Mouse (Mus musculus): ENCODE results near the gene Foxp2. TPM values are rescaled to one million over a fixed set of nuclear protein-coding genes. Genes with fewer than 3 reads are reported as not detected.

Foxp2 gene
- total RNA-seq, 1 experiment from 2014 or later: not detected

- ATAC-seq (replicated peaks; ENCODE audit: low read depth, poor library complexity, severe bottlenecking): no peak
Measured at GRCm38 (mm10) chr6:15029446-15030125, 128.4 kb downstream of the Foxp2 start.

GRCm38 (mm10) chr6:15063246-15063645, 162.1 kb downstream of the Foxp2 start:
- ATAC-seq (replicated peaks; ENCODE audit: low read depth, poor library complexity, severe bottlenecking): no peak

GRCm38 (mm10) chr6:15101548-15101947, 200.4 kb downstream of the Foxp2 start:
- no peak for ATAC-seq (replicated peaks; ENCODE audit: low read depth, poor library complexity, severe bottlenecking)

- ATAC-seq (replicated peaks; ENCODE audit: low read depth, poor library complexity, severe bottlenecking): no peak
Measured at GRCm38 (mm10) chr6:15120916-15121315, 219.8 kb downstream of the Foxp2 start.

- no peak for ATAC-seq (replicated peaks; ENCODE audit: low read depth, poor library complexity, severe bottlenecking)
Measured at GRCm38 (mm10) chr6:15121339-15121738, 220.2 kb downstream of the Foxp2 start.

- ATAC-seq (replicated peaks; ENCODE audit: low read depth, poor library complexity, severe bottlenecking): no peak
Measured at GRCm38 (mm10) chr6:15130142-15130541, 229.0 kb downstream of the Foxp2 start.

GRCm38 (mm10) chr6:15142094-15142493, 240.9 kb downstream of the Foxp2 start:
- no peak for ATAC-seq (replicated peaks; ENCODE audit: low read depth, poor library complexity, severe bottlenecking)

GRCm38 (mm10) chr6:15151619-15152018, 250.5 kb downstream of the Foxp2 start:
- no peak for ATAC-seq (replicated peaks; ENCODE audit: low read depth, poor library complexity, severe bottlenecking)

GRCm38 (mm10) chr6:15163508-15164053, 262.4 kb downstream of the Foxp2 start:
- peak; percentile 89 for ATAC-seq (replicated peaks; ENCODE audit: low read depth, poor library complexity, severe bottlenecking)

GRCm38 (mm10) chr6:15176754-15177153, 275.6 kb downstream of the Foxp2 start:
- ATAC-seq (replicated peaks; ENCODE audit: low read depth, poor library complexity, severe bottlenecking): 0 out of 2 replicates have a peak, but pooled peaks have one; percentile 36

GRCm38 (mm10) chr6:15192877-15193276, 291.7 kb downstream of the Foxp2 start:
- ATAC-seq (replicated peaks; ENCODE audit: low read depth, poor library complexity, severe bottlenecking): no peak

- ATAC-seq (replicated peaks; ENCODE audit: low read depth, poor library complexity, severe bottlenecking): no peak
Measured at GRCm38 (mm10) chr6:15242176-15242942, 341.2 kb downstream of the Foxp2 start.

- no peak for ATAC-seq (replicated peaks; ENCODE audit: low read depth, poor library complexity, severe bottlenecking)
Measured at GRCm38 (mm10) chr6:15257393-15257792, 356.2 kb downstream of the Foxp2 start.

- ATAC-seq (replicated peaks; ENCODE audit: low read depth, poor library complexity, severe bottlenecking): no peak
Measured at GRCm38 (mm10) chr6:15257893-15258292, 356.7 kb downstream of the Foxp2 start.

GRCm38 (mm10) chr6:15268136-15268535, 367.0 kb downstream of the Foxp2 start:
- no peak for ATAC-seq (replicated peaks; ENCODE audit: low read depth, poor library complexity, severe bottlenecking)

GRCm38 (mm10) chr6:15285213-15285612, 384.1 kb downstream of the Foxp2 start:
- ATAC-seq (replicated peaks; ENCODE audit: low read depth, poor library complexity, severe bottlenecking): no peak

- no peak for ATAC-seq (replicated peaks; ENCODE audit: low read depth, poor library complexity, severe bottlenecking)
Measured at GRCm38 (mm10) chr6:15294081-15294480, 392.9 kb downstream of the Foxp2 start.

GRCm38 (mm10) chr6:15299279-15299678, 398.1 kb downstream of the Foxp2 start:
- ATAC-seq (replicated peaks; ENCODE audit: low read depth, poor library complexity, severe bottlenecking): no peak

GRCm38 (mm10) chr6:15310671-15311070, 409.5 kb downstream of the Foxp2 start:
- no peak for ATAC-seq (replicated peaks; ENCODE audit: low read depth, poor library complexity, severe bottlenecking)

GRCm38 (mm10) chr6:15316948-15317347, 415.8 kb downstream of the Foxp2 start:
- ATAC-seq (replicated peaks; ENCODE audit: low read depth, poor library complexity, severe bottlenecking): no peak

GRCm38 (mm10) chr6:15318343-15318742, 417.2 kb downstream of the Foxp2 start:
- no peak for ATAC-seq (replicated peaks; ENCODE audit: low read depth, poor library complexity, severe bottlenecking)
